Mouse (Mus musculus) lung, postnatal 0 days (tissue): ENCODE measurements around the gene Acoxl. TPM values are rescaled to one million over a fixed set of nuclear protein-coding genes. Genes with fewer than 3 reads are reported as not detected.

Experiments used
- ATAC-seq: fragments of 200-750 bp; cut with Nextera tagmentation; 2 replicates; pipeline ENCODE4 v1.8.0; 2017; ENCODE audit warnings: moderate library complexity
- DNase-seq: peaks from one replicate; pipeline ENCODE4 v3.0.0-alpha.2; 2016; ENCODE audit warnings: low spot score
- H3K27ac ChIP-seq: fragments of 300-500 bp; sonication (generic); 2 replicates; pipeline ENCODE4 v1.5.1; 2014; ENCODE audit warnings: antibody characterized with exemption, mild to moderate bottlenecking, low read length, mixed read lengths
- H3K27me3 ChIP-seq: fragments of 300-500 bp; sonication (generic); replicated peaks from 2 replicates; pipeline ENCODE4 v1.6.1; 2014; ENCODE audit warnings: low read length, mixed read lengths; ENCODE audit not compliant: insufficient read depth
- H3K36me3 ChIP-seq: fragments of 300-500 bp; sonication (generic); 2 replicates; pipeline ENCODE4 v1.6.1; 2014; ENCODE audit warnings: low read length, mixed read lengths; ENCODE audit not compliant: insufficient read depth
- H3K4me1 ChIP-seq: fragments of 300-500 bp; sonication (generic); 2 replicates; pipeline ENCODE4 v1.6.1; 2014; ENCODE audit warnings: antibody characterized with exemption, low read depth, low read length, mixed read lengths; ENCODE audit not compliant: insufficient read depth
- H3K4me2 ChIP-seq: fragments of 300-500 bp; sonication (generic); replicated peaks from 2 replicates; pipeline ENCODE4 v1.6.1; 2014; ENCODE audit warnings: low read depth, mild to moderate bottlenecking, low read length, moderate library complexity, mixed read lengths
- H3K4me3 ChIP-seq: fragments of 300-500 bp; sonication (generic); 2 replicates; pipeline ENCODE4 v1.5.1; 2014; ENCODE audit warnings: low read depth, low read length
- H3K9ac ChIP-seq: fragments of 300-500 bp; sonication (generic); replicated peaks from 2 replicates; pipeline ENCODE4 v1.6.1; 2014; ENCODE audit warnings: low read depth, mild to moderate bottlenecking
- H3K9me3 ChIP-seq: fragments of 300-500 bp; sonication (generic); 2 replicates; pipeline ENCODE4 v1.6.1; 2016; ENCODE audit warnings: low read length, mixed read lengths
- CTCF ChIP-seq: IDR thresholded peaks from 2 replicates; pipeline ENCODE4 v1.5.1; 2016; ENCODE audit warnings: antibody characterized with exemption, mild to moderate bottlenecking
- EP300 ChIP-seq: IDR thresholded peaks from 2 replicates; pipeline ENCODE4 v1.6.1; 2016; ENCODE audit warnings: antibody characterized with exemption, mild to moderate bottlenecking, control low read depth
- WGBS: fragments of 180-500 bp; shearing (Covaris S2); extraction: QIAGEN DNeasy Blood & Tissue Kit; methylation state at CpG from one replicate; pipeline ENCODE4 v1.1.7; 2014; 5-methylcytosine and 5-hydroxymethylcytosine counted together
- polyA plus RNA-seq: library from polyadenylated mRNA; unstranded; fragments of >200 nt; fragmentation: Nextera tagmentation; extraction: Ambion mirVana; gene quantifications from 2 replicates; pipeline ENCODE4 v1.2.1, GENCODE M21; 2015

The Acoxl gene
- polyA plus RNA-seq, 1 experiment from 2014 or later = 17.0 TPM

DNA sequence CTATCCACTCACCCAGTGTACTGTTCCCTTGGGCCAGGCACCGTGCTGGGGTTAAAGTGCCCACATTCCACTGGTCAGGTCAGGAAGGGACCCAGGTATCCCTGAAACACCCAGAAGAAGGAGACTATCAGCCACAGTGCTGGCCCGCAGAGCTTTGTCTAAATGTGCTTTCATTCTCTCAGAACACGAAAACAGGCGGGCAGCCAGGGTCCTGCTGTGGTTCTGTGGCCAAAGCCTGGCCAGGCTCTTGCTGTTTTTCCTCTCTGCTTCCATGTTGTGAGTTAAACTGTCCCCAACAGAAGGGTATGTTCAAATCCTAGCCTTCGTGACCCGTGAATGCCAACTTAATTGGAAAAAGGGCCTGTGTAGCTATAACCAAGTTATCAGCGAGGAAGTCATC is 228.9 kb downstream of the Acoxl start:
- no peak for DNase-seq
- Histone ChIP-seq H3K4me3 (no peak overlapping the region), H3K27ac (no peak overlapping the region), H3K9me3 (no peaks in the 10 kb centered on the region), H3K4me1 (no peaks in the 10 kb centered on the region), H3K4me2 (no peak overlapping the region), H3K9ac (no peak overlapping the region), H3K27me3 (no peaks in the 10 kb centered on the region), H3K36me3 (no peaks in the 10 kb centered on the region)
- ATAC-seq = no peak
- 89% methylated on average over 7 of the region's 7 CpGs for WGBS
- TF ChIP-seq EP300 = no peak
- TF ChIP-seq CTCF = no peak

DNA sequence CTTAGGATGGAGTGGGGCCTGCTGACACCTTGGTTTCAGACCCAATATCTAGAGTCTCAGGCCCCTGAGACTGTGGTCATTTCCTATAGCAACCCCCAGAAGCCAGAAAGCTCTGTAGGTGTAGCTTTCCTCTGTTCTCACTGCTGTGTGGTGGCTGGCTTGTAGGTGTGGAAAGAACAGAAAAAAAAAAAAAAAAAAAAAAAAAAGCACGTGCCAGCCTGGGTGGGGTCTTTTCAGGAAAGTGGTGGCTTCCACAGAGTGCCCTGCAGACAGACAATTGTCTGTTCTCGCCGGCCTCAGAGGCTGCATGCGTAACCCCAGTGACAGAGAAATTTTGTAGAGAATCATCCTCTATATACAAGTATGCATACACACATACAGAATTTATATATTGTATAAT is 229.5 kb downstream of the Acoxl start:
- Histone ChIP-seq H3K4me3 (no peak overlapping the region), H3K9me3 (no peaks in the 10 kb centered on the region), H3K36me3 (no peaks in the 10 kb centered on the region), H3K4me1 (no peaks in the 10 kb centered on the region), H3K27ac (no peak overlapping the region), H3K4me2 (no peak overlapping the region), H3K27me3 (no peaks in the 10 kb centered on the region), H3K9ac (no peak overlapping the region)
- 70% methylated on average over 4 of the region's 4 CpGs for WGBS
- TF ChIP-seq EP300 = no peak
- no peak for TF ChIP-seq CTCF
- DNase-seq (no peak), ATAC-seq (no peak)

DNA sequence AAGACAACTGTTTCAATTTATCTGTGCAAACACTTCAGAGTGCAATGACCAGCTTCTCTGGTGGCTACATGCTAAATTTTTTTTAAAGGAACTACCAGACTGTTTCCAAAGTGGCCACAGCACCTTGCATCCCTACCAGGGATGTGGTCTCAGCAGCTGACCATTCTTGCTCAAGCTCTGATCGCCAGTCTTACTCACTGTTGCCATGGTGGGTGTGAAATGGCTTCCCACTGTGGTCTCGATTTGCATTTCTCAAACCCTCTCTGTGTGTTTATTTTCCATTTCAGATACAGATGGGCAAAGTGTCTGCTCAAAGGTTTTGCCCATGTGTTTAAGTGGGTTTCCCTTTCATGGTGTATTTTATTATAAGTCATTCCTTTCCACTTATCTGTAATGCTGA is 230.3 kb downstream of the Acoxl start:
- no peaks in the 10 kb centered on the region for H3K9me3 ChIP-seq
- no peaks in the 10 kb centered on the region for H3K27me3 ChIP-seq
- H3K4me1 ChIP-seq = no peaks in the 10 kb centered on the region
- no peak overlapping the region for H3K27ac ChIP-seq
- TF ChIP-seq EP300 (no peak), CTCF (no peak)
- ATAC-seq (no peak), DNase-seq (no peak)
- no peak overlapping the region for H3K9ac ChIP-seq
- H3K4me2 ChIP-seq = no peak overlapping the region
- no peaks in the 10 kb centered on the region for H3K36me3 ChIP-seq
- 40% methylated on average over 2 of the region's 2 CpGs for WGBS
- no peak overlapping the region for H3K4me3 ChIP-seq

DNA sequence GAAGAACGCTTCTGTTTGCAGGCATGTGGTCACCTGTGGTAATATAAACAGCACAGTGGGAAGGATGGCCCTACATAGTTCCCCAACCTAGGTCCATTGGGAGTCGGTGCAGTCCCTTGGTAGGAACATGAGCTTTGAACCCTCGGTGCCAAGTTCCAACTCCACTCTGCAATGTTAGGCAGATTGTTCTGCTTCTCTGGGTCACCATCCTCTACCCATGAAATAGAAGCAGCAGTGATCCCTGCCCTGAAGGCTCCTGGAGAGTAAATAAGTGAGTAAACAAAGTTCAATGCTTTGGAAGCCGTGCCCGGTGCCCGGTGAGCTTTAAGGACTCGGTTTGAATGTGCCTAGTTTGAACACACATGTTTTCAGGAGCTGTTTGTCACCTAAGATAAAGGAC is 233.1 kb downstream of the Acoxl start:
- H3K9me3 ChIP-seq = no peaks in the 10 kb centered on the region
- H3K4me2 ChIP-seq = no peak overlapping the region
- H3K4me3 ChIP-seq = no peak overlapping the region
- no peaks in the 10 kb centered on the region for H3K27me3 ChIP-seq
- no peak for ATAC-seq
- H3K27ac ChIP-seq = no peak overlapping the region
- no peak overlapping the region for H3K9ac ChIP-seq
- TF ChIP-seq EP300 (no peak), CTCF (no peak)
- H3K4me1 ChIP-seq = no peaks in the 10 kb centered on the region
- 62% methylated on average over 7 of the region's 7 CpGs for WGBS
- DNase-seq = no peak
- no peaks in the 10 kb centered on the region for H3K36me3 ChIP-seq

DNA sequence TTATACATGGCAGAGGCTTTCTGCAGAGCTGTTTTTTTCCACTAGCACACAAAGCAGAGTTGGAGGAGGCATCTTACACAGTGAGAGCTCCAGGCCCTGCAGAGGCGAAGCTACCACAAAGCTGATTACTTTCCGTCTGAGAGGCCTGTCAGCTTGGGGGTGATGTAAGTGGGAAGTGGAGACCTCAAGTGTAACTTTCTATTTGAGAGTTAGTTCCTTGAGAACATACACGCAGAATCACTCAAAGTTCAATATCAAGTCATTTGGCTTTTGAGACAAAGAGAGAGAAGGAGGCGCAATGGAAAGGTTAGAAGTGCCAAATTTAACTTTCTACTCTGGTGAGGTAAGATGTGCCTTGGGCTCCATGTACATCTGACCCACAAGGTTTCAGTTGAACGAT is 234.3 kb downstream of the Acoxl start:
- Histone ChIP-seq H3K4me1 (no peaks in the 10 kb centered on the region), H3K9me3 (no peaks in the 10 kb centered on the region), H3K4me2 (no peak overlapping the region), H3K4me3 (no peak overlapping the region), H3K27ac (no peak overlapping the region), H3K36me3 (no peaks in the 10 kb centered on the region), H3K27me3 (no peaks in the 10 kb centered on the region), H3K9ac (no peak overlapping the region)
- 59% methylated on average over 5 of the region's 5 CpGs for WGBS
- no peak for TF ChIP-seq CTCF
- TF ChIP-seq EP300 = no peak
- no peak for ATAC-seq
- DNase-seq = no peak

DNA sequence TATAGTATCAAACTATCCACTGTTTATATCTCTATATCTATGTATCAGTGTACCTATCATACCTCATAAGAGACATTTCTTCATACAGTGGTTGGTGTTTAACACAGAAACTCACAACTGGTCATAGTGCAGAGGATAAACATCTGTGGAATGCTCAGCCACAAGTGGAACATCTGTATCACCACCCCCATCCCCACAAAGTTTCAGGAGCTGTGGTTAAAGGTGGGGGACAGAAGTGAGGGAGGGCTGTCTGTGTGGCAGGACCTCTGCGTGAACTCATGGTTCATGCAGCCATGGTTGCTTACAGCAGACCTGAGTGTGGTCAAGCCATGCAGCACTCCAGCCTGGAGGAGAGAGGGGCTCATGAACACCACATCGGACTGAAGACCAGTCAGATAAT is 234.9 kb downstream of the Acoxl start:
- no peak for TF ChIP-seq CTCF
- no peak for TF ChIP-seq EP300
- DNase-seq (no peak), ATAC-seq (no peak)
- no peaks in the 10 kb centered on the region for H3K9me3 ChIP-seq
- H3K4me1 ChIP-seq = no peaks in the 10 kb centered on the region
- H3K27ac ChIP-seq = no peak overlapping the region
- 89% methylated on average over 2 of the region's 2 CpGs for WGBS
- H3K4me3 ChIP-seq = no peak overlapping the region
- H3K4me2 ChIP-seq = no peak overlapping the region
- H3K36me3 ChIP-seq = no peaks in the 10 kb centered on the region
- H3K9ac ChIP-seq = no peak overlapping the region
- no peaks in the 10 kb centered on the region for H3K27me3 ChIP-seq

DNA sequence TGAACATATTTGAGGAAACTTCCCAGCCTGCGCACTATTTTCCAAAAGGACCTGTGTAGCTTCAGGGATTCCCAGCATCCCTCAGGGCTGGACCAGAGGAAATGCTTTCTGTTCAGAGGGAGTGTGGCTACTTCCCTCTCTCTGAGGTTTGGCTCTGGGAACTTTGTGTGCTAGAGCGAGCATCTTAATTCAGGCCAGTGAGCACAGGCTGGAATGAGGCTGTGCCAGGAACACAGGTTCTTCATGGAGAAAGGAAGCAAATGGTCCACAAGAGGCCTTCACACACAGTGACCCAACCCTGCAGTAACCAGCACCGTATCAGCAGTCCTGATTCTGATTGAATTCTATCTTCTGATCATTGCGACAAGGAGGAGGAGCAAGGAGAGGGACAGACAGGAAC is 238.3 kb downstream of the Acoxl start:
- TF ChIP-seq CTCF (no peak), EP300 (no peak)
- 87% methylated on average over 4 of the region's 4 CpGs for WGBS
- no peaks in the 10 kb centered on the region for H3K27me3 ChIP-seq
- H3K36me3 ChIP-seq = no peaks in the 10 kb centered on the region
- no peaks in the 10 kb centered on the region for H3K9me3 ChIP-seq
- H3K4me2 ChIP-seq = no peak overlapping the region
- H3K4me1 ChIP-seq = no peaks in the 10 kb centered on the region
- DNase-seq (no peak), ATAC-seq (no peak)
- no peak overlapping the region for H3K27ac ChIP-seq
- no peak overlapping the region for H3K4me3 ChIP-seq
- no peak overlapping the region for H3K9ac ChIP-seq
